Comparison of ENCODE assay signal across 12 mouse cellular contexts in genomic region chr15:6591527-6591926, GRCm38 (mm10).
"Had no signal": no experiment of that assay in that cellular context is flagged by ENCODE, and none has a peak within 500 bp of the region (broad histone marks: within the 10 kb centered on the region; RNA-seq: fewer than 3 reads in every experiment).

No protein-coding gene starts in this region.

- H3K4me1 ChIP-seq: limb, embryonic 15.5 days; midbrain, embryonic 13.5 days; neural tube, embryonic 15.5 days; stomach, embryonic 15.5 days had no signal

- ATAC-seq: liver, embryonic 12.5 days; midbrain, embryonic 13.5 days had no signal

- H3K36me3 ChIP-seq: limb, embryonic 15.5 days; liver, embryonic 12.5 days; midbrain, embryonic 13.5 days; neural tube, embryonic 15.5 days; stomach, embryonic 15.5 days had no signal

- DNase-seq: kidney, adult 11 months; kidney, postnatal 10 days; kidney, postnatal 4 days; lung, embryonic 14.5 days; right cerebral cortex, adult 18-20 months; thymus, postnatal 4 days had no signal

- H3K27ac ChIP-seq: layer of hippocampus, adult 2 months; limb, embryonic 15.5 days; liver, embryonic 12.5 days; midbrain, embryonic 13.5 days; neural tube, embryonic 15.5 days; stomach, embryonic 15.5 days had no signal

- H3K4me3 ChIP-seq: layer of hippocampus, adult 2 months; limb, embryonic 15.5 days; liver, embryonic 12.5 days; midbrain, embryonic 13.5 days; neural tube, embryonic 15.5 days; stomach, embryonic 15.5 days had no signal

- H3K27me3 ChIP-seq: limb, embryonic 15.5 days; liver, embryonic 12.5 days; midbrain, embryonic 13.5 days; neural tube, embryonic 15.5 days; stomach, embryonic 15.5 days had no signal
